Mouse (Mus musculus): ENCODE measurements around the gene Gm21693.
"Not testable (repeated sequence)": the region's sequence is repeated elsewhere in the genome, so short reads cannot be mapped to it uniquely, and the experiment has no call there.

Gm21693 gene

GRCm38 (mm10) chrY:3345229-3345628 lies at the start of gene Gm21693:
Gene Gm21693, minus strand, starts transcription at chrY:3345329.
- DNase-seq (ENCODE audit: low spot score): not testable (repeated sequence)

- peak; percentile 7 for DNase-seq (ENCODE audit: low spot score)
These were observed 4.5 kb downstream of the Gm21693 start for GRCm38 (mm10) chrY:3340661-3341060.

- DNase-seq (ENCODE audit: low spot score): not testable (repeated sequence)
These were observed 38.8 kb downstream of the Gm21693 start, which contains the start of gene Gm21677 for GRCm38 (mm10) chrY:3306349-3306748. Gene Gm21677, minus strand, starts transcription at chrY:3306449.
